Mouse (Mus musculus) kidney, adult 9 months (tissue): ENCODE data around the gene Bcl11a.

Source experiments
- DNase-seq: peaks from one replicate; pipeline ENCODE4 v3.0.0; 2022

Bcl11a gene

DNA sequence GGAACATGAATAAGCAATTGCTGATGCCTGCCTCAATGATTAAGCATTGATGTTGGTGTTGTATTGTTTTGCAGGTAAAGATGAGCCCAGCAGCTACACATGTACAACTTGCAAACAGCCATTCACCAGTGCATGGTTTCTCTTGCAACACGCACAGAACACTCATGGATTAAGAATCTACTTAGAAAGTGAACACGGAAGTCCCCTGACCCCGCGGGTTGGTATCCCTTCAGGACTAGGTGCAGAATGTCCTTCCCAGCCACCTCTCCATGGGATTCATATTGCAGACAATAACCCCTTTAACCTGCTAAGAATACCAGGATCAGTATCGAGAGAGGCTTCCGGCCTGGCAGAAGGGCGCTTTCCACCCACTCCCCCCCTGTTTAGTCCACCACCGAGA is 85.2 kb downstream of the Bcl11a start:
- DNase-seq: no peak

DNA sequence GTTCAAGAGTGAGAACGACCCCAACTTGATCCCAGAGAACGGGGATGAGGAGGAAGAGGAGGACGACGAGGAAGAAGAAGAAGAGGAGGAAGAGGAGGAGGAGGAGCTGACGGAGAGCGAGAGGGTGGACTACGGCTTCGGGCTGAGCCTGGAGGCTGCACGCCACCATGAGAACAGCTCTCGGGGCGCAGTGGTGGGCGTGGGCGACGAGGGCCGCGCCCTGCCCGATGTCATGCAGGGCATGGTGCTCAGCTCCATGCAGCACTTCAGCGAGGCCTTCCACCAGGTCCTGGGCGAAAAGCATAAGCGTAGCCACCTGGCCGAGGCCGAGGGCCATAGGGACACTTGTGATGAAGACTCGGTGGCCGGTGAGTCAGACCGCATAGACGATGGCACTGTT is 86.2 kb downstream of the Bcl11a start:
- DNase-seq: no peak

DNA sequence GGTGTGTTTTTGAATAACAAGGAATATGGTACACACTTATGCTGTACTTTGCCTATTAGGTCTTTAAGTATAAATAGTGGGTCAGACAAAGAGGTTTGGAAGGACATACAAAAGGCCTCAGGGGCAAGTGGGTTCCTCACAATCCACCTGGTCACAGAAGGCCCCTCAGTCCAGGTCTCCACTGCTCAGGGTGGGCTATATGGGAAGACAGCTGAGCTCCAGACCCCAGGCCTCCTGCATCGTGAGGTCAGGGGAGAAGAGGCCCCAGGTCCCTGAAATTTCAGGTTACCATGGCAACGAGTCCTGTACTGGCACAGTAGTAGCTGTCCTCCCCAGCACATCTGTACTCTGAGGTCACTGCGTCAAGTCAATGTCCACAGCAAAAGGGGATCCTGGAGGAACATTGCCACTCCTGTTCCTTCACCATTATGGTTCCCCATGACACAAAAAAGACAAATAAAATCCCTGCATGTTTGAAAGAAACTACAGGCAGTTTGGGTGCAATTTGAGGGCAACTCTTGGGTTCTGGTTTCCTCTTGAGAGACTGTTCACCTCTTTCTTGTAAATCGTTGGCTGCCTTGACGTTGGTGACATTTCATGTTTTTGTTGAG is 93.9 kb downstream of the Bcl11a start:
- DNase-seq: no peak

DNA sequence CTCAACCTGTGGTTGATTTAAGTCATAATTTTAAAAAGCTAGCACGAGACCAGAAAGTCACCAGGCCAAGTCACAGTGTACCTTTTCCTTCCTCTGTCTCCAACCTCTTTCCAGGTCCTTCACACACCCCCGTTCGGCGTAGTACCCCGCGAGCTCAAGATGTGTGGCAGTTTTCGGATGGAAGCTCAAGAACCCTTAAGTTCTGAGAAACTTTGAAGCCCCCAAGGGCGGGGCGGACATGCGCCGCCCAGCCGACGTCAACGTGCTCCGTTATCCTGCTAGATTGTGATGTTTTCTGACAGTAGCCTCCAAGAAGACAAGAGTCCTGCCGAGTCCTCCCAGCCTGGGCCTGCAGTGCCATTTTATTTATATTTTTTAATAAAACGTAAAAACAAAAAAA is 94.7 kb downstream of the Bcl11a start:
- no peak for DNase-seq

DNA sequence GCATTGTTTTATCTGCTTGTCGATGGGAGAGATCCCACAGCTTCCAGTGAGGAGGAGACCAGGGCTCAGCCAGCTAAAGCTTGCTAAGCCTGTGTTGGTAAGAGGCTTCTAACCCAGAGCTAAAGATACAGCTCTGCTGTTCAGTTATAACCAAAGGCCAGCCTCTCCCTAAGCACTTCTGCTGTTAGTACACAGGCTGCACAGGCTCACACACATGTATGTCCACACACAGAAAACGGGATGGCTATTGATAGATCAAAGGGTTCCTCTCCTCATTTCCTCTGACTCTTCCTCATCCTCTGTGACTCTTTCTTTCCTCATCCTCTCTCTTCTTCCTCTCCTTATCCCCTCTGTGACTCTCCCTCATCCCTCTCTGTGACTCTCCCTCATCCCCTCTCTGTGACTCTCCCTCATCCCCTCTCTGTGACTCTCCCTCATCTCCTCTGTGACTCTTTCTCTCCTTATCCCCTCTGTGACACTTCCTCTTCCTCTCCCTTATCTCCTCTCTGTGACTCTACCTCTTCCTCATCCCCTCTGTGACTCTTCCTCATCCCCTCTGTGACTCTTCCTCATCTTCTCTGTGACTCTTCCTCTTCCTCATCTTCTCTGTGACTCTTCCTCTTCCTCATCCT is 96.4 kb downstream of the Bcl11a start:
- DNase-seq: no peak

DNA sequence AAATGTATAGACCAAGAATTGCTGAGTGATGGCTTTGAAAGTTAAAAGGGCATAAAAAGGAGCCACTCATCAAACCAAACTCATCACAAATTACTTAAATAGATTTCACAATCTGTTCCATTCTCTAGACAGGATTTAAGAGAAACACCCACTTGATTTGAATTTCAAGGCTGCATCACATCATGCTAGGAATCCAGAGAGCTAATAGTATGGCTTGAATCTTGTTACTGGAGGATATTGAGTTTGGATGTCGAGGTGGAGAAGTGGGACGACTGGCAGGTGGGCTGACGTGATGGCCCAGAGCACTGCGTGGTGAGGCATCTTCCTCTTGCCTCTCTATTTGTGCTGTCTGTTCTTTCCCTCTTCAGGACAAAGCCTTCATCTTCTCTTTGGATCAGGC is 99.6 kb downstream of the Bcl11a start:
- DNase-seq: no peak

DNA sequence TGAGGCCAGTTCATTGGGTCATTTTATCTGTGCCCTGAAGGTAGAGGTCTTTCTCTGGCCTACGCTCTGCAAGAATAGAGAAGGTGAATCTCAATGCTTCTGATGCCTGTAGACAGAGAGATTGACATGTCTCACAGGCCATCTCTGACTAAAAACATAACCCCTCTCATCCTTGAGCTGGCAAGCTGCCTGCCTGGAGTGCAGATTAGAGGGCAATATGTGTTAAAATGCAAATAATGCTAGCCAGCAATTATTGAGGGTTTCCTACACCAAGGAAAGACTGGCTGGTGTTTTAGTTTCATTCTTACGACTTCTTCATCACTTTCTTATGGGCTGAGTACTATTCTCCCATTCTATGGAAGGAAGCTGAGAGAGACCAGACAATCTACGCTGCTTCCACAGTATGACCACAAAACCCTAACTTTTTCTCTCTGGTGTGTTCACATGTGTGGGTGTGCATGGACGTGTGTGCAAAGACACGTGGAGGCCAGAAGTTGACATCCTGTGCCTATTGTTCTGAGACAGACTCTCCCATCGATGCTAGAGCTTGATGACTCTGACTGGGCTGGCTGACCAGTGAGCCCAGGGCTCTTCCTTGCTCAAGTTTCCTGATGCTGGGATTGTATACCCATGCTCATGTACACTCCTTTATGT is 101.1 kb downstream of the Bcl11a start:
- DNase-seq: no peak

DNA sequence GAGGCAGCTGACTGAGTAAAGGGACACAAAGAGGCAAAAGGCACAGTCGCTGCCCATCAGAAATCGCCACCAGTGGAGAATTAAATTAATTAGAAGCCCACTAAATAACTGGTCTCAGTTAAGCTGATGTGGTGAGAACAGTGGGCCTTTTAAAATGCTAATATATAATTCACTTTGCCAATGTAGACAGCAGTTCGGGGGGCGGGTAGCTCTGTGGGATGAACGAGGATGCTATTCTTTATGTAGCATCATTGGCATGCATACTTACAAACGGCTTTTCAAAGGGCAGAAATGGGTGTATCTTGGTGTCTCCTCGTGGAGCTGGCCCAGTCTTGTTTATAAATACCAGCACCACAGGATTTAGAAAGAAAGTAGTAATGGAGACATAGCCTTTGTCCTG is 102.2 kb downstream of the Bcl11a start:
- DNase-seq: no peak

DNA sequence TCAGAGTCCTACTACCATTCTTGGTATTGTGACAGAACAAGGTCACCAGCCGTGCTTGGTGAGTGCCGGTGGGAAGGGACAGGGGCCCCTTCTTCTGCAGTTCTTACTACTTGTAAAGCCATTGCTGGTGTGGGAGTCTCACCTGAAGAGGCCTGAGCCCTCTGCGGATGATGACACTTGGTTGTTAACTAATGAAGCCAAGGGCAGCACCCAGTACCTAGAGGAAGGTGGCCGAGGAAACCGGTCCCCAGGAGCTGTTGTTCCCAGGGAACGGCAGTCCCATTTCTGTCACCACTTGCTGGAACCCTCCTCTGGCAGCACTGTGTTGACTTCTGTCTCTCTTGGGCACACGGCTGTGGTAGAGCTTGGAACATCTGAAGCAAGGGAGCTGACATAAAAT is 105.6 kb downstream of the Bcl11a start:
- DNase-seq: no peak

DNA sequence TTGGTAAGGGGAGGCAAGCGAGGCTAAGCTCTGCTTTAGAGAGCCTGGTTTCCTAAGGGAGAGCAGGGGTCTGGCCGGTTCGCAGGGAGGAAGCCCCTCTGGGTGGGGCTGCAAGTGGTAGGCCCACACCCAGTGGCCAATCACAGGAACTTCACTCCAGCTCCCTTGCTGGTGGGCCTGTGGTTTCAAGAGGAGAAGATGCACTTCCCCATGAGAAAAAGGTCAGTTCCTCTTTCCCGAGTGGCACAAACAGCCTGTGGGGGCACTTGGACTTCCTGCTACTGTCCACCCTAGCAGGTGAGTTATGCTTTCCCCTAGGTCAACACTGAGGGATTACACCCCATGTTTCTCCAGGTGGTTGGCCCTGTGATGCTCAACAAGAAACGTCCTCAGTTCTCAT is 107.1 kb downstream of the Bcl11a start:
- DNase-seq: no peak

DNA sequence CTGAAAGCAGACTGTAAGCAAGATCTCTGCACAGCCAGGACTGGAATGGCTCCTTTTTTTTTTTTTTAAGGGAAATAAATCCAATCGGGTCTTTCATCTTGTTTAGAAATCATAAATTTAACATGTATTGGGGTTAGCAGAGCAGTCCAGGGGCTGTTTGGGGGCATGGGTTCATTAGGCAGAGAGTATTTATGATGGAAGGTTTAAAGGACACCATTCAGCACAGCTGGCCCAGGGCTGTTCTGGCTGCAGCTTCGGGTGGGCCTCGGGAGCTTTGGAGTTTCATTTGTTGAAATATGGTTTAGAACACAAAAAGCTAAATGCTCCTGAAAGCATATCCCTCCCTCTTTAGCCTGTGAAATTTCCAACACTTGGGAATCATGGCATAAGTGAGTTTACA is 112.6 kb downstream of the Bcl11a start:
- no peak for DNase-seq

DNA sequence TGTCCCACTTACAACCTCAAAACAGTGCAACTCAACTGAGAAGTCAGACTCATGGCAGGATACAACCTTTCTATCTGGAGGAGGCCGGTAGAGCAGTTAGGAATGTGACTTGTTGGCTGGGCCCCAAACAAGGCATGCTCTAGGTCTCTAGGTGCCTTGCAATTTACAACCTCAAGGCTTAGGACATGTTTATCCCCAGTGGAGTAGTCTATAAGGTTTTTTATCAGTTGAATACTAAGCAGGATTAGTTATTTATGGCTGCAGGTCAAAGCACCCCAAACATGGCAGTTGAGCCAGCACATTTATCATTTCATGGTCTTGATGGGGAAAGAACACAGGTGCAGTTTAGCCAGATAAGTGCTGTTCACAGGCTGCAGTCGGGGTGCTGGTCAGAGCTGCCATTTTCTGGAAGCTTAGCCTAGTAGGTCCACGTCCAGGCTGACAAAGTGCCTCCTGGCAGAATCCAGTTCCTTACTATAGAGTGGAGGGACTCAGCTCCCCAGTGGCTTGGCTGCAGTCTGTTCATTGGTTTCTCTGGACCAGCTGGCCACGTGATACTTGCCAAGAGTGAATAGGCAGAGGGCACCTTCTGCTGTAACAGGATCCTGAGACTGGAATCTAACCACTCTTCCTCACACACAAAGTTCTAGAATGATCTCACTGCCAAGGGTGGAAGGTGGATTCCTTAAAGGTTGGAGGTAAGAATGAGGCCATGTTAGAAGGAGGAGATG is 118.8 kb downstream of the Bcl11a start:
- peak; percentile 8 for DNase-seq

DNA sequence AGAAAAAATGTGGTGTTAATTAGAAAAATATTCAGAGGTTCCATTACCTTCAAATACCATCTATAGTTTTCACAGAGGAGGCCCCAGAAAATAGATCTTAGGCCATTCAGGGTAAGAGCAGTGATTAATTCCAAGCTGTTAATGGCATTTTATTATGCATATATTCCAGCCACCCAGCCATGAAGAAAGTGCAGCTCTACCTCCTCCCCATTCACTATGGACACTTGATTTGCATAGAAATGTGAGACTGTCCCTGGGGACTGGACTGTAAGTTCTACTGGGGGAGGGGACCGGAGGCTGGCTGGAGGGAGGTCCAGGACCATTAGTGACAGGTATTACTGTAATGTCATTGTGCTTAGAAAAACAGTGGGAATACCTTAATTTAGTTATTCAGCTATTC is 119.6 kb downstream of the Bcl11a start:
- no peak for DNase-seq

DNA sequence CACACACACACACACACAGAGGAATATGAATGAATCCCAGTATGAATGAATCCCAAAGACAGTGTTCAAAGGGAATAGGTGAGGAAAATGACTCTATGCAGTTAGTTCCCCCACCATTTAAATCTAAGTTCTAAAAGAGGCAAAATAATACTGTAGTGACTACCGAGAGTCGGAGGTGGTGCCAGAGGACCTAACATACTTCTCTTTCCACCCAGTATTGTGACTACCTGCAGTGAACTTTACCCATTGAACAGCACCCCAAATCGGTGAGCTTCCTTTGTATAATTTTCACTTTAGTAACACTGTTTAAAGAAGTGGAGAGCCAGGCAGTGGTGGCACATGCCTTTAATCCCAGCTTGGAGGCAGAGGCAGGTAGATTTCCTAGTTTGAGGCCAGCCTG is 121.7 kb downstream of the Bcl11a start:
- no peak for DNase-seq

DNA sequence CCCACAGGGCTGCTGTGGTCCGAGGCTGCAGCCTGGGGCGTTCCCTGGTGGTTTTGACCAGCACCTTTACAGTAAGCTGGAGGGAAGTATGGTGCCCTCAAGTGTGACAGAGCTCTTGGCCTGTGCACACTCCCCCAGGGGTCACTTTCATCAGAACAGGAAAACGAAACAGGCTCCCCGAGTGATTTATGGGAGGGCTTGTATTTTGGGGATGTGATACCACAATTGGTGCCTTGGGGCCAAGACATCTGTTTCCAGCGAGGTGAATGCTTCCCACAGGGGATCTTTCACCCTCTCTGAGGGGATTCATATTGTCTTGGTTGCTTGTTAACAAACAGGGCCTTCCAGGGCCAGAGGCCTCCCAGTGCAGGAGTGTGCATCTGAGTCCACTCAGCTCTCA is 122.5 kb downstream of the Bcl11a start:
- no peak for DNase-seq

DNA sequence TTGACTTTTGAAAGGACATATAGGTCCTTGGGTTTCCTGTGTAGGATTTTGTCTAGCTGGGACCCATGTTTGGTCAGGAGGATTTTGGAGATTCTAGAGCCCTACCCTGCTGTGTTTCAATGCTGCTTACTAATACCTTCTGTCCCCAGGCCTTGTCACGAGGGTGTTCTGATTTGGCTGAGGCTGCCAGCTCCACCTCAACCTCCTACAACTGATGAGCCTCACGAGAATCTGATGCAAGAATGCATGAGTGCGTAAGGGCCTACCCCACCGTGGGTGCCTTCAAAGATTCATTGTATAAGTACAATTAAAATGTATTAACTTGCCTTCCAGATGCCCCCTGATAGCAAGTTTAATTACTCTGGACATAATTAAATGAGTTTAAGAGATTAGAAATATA is 123.4 kb downstream of the Bcl11a start:
- no peak for DNase-seq

DNA sequence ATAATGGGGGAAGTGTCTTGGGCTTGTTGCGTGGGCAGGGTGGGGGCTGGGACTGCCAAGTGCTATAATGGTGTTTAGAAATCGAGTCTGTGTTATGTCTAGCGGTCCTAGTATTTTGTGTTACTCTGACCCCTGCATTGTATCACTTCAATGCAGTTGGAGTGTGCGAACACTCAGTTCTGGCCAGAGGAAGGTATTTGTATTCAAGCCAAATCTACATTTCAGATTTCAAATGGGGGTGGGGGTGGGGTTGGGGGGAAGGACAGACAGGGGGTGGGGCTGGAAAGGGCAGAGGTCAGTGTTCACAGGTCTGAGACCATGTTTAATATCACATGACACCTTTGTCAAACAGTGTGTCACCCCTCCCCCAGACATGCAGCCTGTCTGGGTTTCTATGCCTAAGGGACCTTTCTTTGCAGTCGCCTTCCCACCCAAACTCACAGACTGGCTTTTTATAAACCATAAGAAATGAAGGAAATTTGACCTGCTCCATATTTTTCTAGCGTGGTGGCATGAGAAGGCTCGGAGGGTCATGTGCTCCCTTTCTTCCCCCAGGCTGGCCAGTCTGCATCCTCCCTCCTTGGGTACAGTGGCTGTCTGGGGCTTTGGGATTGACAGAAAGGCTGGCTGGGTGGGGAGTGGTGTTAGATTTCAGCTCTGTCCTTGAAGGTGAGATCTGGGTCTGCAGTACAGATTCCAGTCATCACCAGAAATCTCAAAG is 124.9 kb downstream of the Bcl11a start:
- DNase-seq: no peak

DNA sequence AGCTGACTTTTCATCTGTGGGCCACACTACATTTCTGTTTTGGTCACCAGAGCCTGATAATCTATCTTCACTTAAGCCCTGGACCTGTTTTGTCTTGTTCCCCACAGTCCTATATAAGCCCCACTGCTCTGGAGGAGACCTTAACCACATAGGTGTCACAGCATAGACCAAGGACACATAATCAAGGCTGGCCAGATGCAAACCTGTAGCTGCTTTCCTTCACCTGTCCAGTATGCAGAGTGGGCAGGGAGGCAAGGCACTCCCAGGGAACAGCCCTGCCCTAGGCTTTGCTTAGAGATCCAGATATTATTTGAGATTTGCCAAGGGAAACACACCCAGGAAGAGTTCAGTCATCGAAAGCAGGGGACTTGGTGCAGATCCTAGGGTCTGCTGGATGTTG is 125.6 kb downstream of the Bcl11a start:
- no peak for DNase-seq

DNA sequence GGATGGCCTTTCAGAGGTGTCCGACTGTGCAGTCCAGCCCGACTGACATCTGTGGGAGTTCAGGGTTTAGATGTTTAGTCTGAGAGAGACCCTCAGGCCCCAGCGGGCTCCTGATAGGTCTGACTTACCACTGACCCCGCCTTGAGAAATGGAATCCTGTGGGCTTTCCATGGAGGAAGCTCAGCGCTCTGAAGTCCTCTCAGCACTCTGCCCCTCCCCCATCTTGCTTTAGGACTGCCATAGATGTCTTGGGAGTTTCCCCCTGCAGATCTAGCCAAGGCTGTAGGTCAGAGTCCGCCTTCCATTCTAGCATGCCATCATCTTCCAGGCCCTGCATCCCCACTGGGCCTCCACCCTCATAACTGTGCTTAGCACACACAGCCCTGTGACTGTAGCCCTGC is 131.1 kb downstream of the Bcl11a start:
- DNase-seq: no peak

DNA sequence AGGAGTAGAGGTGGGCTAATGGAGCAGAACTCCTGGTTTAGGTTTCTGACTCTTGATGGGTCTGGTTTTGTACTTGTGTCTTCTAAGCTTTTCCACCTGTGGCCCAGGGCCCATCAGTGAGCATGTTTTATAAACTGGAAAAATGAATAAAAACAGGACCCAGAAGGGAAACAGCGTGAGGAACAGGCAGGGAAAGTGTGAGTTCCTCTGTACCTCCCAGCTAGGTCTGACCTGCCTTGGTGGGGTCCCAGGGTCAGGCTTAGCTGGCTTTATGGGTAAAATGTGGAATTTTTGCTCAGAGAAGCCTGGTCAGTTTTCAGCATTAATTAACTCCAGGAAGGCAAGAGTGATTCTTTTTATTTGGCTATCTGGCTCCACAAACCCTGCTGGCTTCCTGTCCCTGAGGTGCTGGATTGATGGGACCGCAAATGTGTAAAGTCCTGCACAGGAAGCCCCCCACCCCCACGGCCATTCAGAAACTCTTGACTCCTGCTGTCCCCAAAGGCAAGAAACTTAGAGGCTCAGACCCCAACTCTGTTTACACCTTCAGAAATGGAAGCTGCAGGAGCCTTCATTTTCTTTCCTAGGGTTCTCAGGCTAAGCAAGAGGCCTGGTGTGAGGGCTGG is 136.8 kb downstream of the Bcl11a start:
- no peak for DNase-seq

DNA sequence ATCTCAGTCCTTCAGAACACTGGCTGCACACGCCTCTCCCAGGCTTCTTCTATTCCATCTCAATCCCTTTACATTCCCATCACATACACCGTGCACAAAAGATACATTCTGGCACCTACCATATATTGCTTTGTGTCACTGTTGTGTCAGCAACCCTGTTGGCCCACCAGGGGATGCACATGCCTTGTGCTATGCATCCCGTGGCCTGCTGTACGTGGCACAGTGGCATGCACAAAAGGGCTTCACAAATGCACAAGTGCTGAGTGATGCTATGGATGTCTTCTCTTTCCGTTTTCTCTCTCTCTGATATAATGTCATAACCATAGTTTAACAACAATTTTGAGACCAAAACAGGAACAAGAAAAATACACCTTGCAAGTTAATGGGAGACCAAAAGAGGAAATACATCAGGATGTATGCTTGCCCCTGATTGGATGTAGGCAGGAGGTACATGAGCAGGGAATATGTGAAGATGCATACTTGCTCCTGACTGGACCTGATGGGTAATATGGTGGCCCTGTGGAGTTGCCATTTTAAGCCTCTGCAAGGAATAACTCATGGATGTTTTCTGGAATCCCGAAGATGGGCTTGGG is 140.0 kb downstream of the Bcl11a start:
- no peak for DNase-seq

DNA sequence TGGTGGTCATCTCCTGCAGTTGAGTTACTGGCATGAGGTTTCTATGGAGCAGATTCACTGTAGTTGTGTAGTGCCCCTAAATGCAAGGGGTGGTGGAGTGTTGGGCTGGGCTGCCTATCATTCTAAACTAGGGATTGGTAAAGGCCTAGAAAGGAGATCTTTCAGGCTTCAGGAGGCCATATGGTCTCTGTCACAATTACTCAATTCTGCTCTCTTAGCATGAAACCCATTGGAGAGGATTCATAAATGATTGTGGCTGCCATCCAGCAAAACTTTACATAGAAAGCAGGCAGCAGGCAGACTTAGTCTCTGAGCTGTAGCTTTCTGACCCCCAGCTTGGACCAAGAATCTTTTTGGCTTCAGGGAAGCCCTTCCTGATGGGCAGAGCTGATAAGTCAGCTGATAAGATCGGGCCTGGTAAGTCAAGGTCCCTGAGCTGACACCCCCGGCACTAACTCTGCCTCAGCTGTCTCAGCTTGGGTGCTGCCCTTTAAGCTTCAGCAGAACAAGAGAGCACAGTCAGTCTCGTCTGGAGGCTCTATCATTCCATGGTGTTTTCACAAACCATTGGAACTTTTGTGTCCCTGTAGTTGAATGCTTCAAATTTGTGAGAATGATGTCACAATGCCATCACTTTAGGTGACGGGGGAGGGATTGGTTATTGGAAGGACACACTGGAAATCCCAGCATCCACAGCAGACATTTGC is 143.9 kb downstream of the Bcl11a start:
- no peak for DNase-seq
